Mouse (Mus musculus) splenic B cell, adult 2 months (primary cell): ENCODE results near the gene Lmbr1.
"Not testable (repeated sequence)": the region's sequence is repeated elsewhere in the genome, so short reads cannot be mapped to it uniquely, and the experiment has no call there.

Experiments
- DNase-seq: peaks from one replicate; pipeline ENCODE4 v3.0.0-alpha.2; 2011; ENCODE audit warnings: low read depth, low spot score
- H3K27me3 ChIP-seq: 2 replicates; pipeline ENCODE4 v1.6.1; 2012; ENCODE audit warnings: mild to moderate bottlenecking, low read length, moderate library complexity, mixed read lengths; ENCODE audit not compliant: control insufficient read depth, poor library complexity, insufficient read depth, severe bottlenecking
- H3K36me3 ChIP-seq: 2 replicates; pipeline ENCODE4 v1.6.1; 2012; ENCODE audit warnings: mild to moderate bottlenecking, low read length, moderate library complexity, mixed read lengths; ENCODE audit not compliant: control insufficient read depth, poor library complexity, insufficient read depth, severe bottlenecking

Gene Lmbr1

DNA sequence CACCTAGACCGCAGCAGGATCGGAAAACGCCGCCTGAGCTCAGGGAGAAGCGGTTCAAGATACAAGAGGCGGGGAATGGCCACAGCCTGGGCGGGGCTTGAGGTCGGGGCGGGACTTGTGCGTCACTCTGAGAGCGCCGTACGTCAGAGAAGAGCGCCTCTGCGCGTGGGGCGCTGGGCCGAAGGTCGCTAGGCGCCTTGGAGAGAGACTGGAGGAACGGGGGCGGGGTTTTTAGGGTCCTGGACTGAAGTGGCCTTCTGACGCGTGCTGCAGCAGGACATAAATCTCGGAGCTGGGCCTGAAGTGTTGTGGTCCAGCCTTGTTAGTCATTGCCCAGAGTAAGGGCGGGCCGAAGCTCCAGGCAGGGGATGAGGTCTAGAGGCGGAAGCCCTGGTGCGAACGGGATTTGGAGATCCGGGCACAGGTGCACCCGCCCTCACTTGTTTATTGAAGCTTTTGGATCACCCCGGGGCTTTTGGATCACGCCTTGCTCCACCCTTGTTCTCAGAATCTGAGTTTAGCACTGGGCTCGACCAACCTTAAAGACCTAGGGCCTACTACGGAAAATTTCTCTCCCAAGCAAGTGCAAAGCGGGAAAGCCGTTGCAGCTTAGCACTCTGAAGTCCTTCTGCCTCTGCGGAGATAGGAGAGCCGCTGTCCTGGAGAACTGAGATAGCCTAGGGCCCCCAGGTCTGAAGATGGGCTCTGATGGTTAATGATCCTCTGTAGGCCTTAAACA is at the start of gene Lmbr1:
Gene Lmbr1, minus strand, starts transcription at position 93 of the 739 bp plus-strand sequence.
- H3K36me3 ChIP-seq = no peaks in the 10 kb centered on the region
- peak; percentile 83 for DNase-seq

DNA sequence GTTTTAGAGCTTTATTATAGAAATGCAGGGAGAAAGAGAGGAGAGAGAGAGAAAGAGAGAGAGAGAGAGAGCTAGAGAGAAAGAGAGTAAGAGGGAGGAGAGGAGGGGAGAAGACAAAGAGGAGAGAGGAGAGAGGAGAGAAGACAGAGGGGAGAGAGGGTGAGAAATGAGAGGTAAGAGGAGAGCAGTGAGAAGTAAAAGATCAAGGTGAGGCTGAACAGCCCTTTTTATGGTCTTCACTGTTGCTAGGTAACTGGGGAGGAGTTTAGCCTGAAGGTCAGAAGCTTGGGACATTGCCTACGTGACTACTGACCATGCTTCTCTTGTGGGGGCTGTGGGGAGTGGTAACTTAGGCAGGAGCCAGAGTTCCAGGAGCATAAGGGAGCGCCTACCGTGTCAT is 45.1 kb upstream of the Lmbr1 start:
- DNase-seq, H3K27me3 ChIP-seq, H3K36me3 ChIP-seq: not testable (repeated sequence)

More for the DNA sequence above, at the start of gene Lmbr1:
- no peaks in the 10 kb centered on the region for H3K27me3 ChIP-seq

DNA sequence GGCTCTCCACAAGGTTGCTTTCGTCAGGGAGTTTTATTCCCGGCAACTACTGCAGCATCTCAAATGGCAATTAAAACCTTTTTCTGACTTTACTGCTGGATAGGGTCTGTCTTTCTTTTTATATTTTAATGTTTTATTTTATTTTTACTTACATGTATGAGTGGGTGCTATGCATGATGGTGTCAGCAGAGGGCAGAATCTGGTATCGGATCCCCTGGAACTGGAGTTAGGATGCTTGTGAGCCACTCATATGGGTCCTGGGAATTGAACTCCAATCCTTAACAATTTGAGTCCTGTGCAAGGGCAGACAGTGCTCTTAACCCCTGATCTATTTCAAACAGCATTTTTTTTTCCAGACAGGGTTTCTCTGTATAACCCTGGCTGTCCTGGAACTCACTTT is 34.9 kb upstream of the Lmbr1 start:
- H3K27me3 ChIP-seq = no peaks in the 10 kb centered on the region
- no peaks in the 10 kb centered on the region for H3K36me3 ChIP-seq
- DNase-seq = no peak

DNA sequence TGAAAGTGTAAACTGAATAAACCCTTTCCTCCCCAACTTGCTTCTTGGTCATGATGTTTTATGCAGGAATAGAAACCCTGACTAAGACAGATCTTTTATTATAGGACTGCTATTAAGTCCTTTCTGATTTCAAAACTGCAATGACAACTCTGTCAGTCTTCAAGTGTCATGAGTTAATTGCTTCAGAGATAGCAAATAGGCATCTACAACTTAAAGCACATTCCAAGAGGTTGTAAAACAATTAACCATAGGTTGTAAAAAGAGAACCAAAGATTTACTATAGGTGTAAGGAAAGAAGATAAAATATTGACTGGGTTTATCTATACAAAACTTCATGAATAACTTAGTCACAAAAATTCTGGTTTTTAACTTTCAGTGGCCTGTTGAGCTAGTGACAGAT is 32.7 kb upstream of the Lmbr1 start:
- H3K27me3 ChIP-seq = no peaks in the 10 kb centered on the region
- H3K36me3 ChIP-seq = no peaks in the 10 kb centered on the region
- DNase-seq = no peak

DNA sequence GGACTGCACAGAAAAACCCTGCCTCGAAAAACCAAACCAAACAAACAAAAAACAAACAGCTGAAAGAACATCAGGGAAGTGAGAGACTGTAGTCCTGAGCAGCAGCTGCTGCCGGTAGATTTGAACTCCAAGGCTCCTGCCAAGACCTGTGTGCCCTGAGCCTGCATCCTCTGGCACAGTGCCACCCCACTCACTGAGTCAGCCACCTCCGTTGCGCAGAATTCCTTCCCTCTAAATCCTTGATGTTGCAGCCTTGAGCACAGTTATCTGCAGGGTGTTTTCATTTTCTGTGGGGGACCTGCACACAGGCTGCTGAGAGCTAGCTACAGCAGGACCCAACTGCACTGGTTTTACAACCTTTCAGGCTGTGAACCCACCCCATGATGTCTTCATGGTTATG is 20.2 kb upstream of the Lmbr1 start:
- no peaks in the 10 kb centered on the region for H3K36me3 ChIP-seq
- no peaks in the 10 kb centered on the region for H3K27me3 ChIP-seq

DNA sequence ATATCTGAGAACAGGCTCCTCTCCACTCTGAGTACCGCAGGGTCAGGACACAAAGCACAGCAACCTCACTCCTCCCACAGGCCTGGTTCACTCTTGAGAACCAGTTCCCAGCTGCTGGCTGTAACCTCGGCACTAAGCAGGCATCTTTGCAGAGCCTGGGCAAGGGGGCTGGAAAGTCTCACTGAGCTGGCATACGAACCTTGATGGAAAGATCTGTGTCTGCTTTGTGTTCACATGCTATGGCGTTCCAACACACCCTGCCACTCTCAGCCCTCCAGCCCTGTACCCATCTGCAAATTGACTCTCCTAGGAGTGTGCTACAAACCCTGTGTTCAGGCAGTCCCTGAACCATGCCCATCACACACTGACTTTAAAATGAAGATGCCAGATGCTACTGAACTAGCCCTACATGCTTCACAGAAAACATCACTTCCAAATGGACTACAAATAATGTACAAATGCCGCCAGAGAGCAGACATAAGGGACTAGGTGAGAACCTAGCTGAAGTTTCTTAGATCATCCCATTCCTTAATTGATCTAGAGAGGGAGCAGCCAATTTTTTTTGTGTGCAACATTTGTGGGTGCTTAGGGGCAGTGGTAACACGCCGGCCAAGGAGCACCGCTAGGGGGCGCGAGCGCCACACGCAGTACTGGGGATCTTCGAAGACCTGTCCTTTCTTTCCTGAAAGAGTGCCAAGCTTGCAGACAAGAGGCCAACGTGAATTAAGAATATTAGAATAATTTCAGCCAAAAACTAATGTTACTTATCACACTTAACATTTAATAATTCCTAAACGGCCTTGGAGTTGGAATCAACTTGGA is 11.0 kb upstream of the Lmbr1 start:
- DNase-seq = peak; percentile 68

More for the DNA sequence above, 20.2 kb upstream of the Lmbr1 start:
- DNase-seq = no peak

DNA sequence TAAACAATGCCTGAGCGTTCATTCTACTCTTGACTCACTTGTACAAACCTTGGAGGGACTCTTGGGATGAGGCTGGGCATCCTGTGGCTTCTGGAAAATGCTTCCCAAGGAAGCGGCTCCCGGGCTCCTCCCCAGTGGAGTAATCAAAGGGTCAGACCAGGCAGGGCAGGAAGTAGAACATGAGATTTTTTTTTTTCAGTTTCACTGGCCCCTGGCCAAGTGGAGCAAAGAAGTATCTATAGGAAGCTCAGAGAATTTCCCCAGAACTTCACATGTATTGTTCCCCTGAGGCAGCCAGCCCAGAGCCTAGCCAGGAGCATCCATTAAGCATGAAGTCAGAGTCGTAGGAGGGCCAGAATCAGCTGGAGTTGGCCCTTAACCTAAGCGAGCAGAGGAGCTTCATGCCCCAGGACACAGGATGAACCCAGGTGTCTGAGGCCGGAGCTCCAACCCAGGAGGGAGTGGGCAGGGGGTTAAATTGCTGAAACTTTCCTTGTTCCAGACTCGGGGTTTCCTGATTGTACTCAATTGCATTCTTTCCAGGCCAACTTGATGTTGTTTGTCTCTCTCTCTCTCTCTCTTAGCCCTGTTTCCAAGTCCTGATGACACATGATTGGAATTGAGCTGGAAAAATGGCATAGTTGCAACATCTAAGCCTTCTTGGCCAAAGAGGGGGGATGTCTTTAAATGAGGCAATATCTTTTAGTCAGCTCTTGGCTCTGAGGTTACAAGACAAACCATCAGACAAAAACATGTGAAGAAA is 10.2 kb upstream of the Lmbr1 start:
- H3K36me3 ChIP-seq = no peaks in the 10 kb centered on the region
- no peak for DNase-seq
- H3K27me3 ChIP-seq = no peaks in the 10 kb centered on the region

More for the DNA sequence above, 11.0 kb upstream of the Lmbr1 start:
- Histone ChIP-seq H3K36me3 (no peaks in the 10 kb centered on the region), H3K27me3 (no peaks in the 10 kb centered on the region)

DNA sequence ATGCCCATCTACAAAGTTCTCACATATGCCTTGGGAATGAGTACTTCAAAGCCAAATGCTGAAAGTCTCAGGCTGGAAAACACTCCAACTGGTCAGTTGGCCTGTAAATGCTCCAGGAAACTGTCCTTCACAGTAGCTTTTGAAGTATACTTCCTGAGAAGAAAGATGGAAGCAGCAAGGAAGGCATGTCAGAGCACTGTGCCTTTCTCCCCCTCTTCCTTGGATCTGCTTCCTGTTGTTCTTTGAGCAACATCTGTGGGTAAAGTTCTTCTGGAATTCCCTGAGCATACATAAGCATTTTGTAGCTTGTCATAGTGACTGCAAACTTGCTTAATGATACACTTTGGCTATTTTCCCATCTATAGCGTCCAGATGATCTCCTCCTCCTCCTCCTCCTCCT is 9.4 kb upstream of the Lmbr1 start:
- H3K27me3 ChIP-seq = no peaks in the 10 kb centered on the region
- no peak for DNase-seq
- no peaks in the 10 kb centered on the region for H3K36me3 ChIP-seq

DNA sequence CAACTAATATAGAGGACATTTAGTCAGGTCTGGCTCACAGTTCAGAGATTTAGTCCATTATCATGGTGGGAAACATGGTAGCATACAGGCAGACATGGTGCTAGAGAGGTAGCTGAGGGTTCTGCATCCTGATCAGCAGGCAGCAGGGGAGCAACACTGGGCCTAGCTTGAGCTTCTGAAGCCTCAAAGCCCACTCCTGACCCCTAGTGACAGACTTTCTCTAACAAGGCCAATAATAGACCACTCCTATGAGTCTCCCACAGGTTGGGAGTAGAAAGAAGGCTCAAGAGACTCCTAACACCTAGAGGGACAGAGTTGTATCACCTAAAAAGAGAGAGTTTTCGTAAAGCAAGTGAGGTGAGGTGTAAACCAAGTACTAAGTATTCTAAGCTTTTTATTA is 4.6 kb upstream of the Lmbr1 start:
- H3K27me3 ChIP-seq = no peaks in the 10 kb centered on the region
- H3K36me3 ChIP-seq = no peaks in the 10 kb centered on the region
- DNase-seq = no peak

DNA sequence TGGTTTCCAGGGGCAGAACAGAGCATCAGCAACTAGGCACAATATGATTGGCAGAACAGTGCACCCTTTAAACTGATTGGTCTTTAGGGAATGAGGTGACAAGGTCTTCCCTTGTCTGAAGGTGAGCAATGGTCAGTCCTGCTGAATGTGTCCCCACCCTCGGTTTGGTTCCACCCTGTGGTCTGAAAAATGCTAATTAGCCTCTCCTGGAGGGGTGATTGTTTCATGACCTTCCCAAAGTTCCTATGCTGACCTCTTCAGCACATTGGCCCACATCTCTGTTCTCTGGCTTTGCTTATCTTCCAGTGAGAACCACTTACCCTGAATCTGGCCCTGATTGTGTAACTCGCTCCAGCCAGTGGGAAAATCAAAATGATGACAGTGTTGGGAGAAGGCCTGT is 1.9 kb upstream of the Lmbr1 start:
- DNase-seq = no peak
- Histone ChIP-seq H3K27me3 (no peaks in the 10 kb centered on the region), H3K36me3 (no peaks in the 10 kb centered on the region)

DNA sequence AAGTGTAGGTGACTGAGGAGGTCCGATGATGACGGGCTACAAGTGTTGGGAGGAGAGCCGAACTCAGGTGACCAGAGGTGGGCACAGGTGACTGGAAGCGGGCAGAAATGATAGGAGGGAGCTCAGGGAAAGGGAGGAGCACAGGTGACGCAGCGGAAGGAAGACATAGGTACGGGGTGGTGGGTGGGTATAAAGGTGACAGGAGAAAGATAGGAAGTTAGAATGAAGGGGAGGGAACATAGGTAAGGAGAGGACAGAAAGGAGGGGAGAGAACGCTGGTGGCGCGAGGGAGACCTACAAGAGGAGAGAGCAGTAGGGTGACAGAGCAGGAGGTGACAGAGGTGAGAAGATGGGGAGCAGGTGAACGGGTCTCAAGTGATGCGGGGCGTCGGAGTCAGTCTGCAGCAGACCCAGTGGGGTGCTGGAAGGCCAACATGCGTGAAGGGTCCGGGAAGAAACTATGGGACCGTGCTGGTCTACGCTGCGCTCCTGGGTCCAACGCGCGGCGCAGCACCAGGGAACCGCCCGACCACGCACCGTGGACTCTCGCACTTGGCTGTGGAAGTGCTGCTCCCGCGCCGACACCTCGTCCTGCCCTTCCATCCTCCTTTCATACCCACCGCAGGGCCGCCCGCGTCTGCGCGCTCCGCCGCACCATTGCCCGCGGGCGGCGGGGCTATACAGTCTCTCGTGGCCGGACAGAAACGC is 446 bp downstream of the Lmbr1 start:
- peak; percentile 1 for DNase-seq
- Histone ChIP-seq H3K27me3 (no peaks in the 10 kb centered on the region), H3K36me3 (no peaks in the 10 kb centered on the region)

DNA sequence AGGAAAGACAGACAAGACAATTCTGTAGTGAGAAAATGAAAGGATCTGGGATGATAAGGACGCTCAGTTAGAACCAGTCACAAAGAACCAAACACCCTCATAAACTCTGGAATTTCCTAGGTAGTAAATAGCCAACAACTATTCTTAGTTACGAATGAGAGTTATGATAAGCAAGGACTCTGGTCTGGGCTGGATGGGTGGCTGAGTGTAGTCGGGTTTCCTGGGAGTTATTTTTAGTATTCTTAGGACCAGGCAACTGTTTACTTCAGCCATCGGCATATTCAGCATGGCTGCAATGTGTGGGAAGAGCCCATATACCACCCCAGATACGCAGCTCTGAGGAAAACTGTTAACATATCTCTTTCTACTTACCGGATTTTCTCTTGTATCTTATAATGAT is 14.7 kb downstream of the Lmbr1 start:
- no peak for DNase-seq
- Histone ChIP-seq H3K27me3 (no peaks in the 10 kb centered on the region), H3K36me3 (no peaks in the 10 kb centered on the region)

DNA sequence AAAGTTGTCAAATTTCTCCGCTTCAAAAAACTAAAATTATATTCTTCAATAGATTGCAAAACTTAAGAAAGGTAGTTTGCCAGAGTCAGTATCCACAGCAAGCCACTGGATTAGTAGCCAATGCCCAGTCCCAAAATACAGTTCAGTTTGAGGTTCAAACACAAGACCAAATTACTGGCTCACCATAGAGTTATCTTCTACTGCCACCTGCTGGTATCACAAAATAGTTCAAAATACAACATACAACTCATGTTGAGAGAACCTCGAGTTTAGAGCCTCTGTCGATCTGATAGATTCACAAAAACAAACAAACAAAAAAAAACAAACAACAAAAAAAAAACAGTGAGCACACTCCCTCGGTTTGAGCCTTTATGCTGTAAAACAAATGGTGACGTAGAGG is 42.4 kb downstream of the Lmbr1 start:
- peak; percentile 25 for DNase-seq
- Histone ChIP-seq H3K27me3 (no peaks in the 10 kb centered on the region), H3K36me3 (no peaks in the 10 kb centered on the region)

DNA sequence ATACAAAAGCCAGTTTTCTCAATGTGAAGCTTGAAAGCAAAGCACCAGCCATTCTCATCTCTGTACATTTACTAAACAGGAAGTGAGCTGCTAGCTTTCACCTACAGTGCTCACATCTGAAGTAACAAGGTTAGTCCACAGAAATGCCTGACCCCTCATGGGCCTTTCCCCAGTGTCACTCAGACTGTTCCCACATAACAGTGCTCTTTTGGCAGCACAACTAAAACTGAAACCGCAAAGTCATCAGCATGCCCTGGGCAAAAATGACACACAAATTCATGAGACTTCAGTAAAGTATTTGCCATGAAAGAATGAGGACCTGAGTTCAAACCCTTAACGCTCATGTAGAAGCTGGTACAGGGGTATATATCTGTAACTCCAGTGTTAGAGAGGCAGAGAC is 55.7 kb downstream of the Lmbr1 start:
- H3K36me3 ChIP-seq = no peaks in the 10 kb centered on the region
- no peak for DNase-seq
- no peaks in the 10 kb centered on the region for H3K27me3 ChIP-seq
